Comparison of ENCODE assay signal across 26 mouse cellular contexts in genomic region chr16:39675775-39676174, GRCm38 (mm10).
DNase-seq lines count a peak whose midpoint lies in the region; ATAC-seq and TF ChIP-seq lines count a peak whose summit lies in the region.
"Had no signal": no experiment of that assay in that cellular context is flagged by ENCODE, and none has a peak within 500 bp of the region (broad histone marks: within the 10 kb centered on the region; RNA-seq: fewer than 3 reads in every experiment).

No protein-coding gene starts in this region.

- no peaks in the 10 kb centered on the region for H3K27me3 ChIP-seq in forebrain, embryonic 13.5 days
- no peaks in the 10 kb centered on the region for H3K27me3 ChIP-seq in forebrain, embryonic 10.5 days (ENCODE audit: poor library complexity, severe bottlenecking)
- H3K27me3 ChIP-seq: embryonic facial prominence, embryonic 13.5 days; heart, embryonic 13.5 days; kidney, embryonic 15.5 days; limb, embryonic 12.5 days; midbrain, embryonic 12.5 days had no signal

- WGBS in forebrain, embryonic 13.5 days = 69% methylated on average over 3 of the region's 3 CpGs
- WGBS in forebrain, embryonic 10.5 days = 81% methylated on average over 3 of the region's 3 CpGs

- no peaks in the 10 kb centered on the region for H3K4me1 ChIP-seq in forebrain, embryonic 13.5 days
- no peaks in the 10 kb centered on the region for H3K4me1 ChIP-seq in forebrain, embryonic 10.5 days
- H3K4me1 ChIP-seq: embryonic facial prominence, embryonic 13.5 days; heart, embryonic 13.5 days; kidney, embryonic 15.5 days; limb, embryonic 12.5 days; midbrain, embryonic 12.5 days had no signal

- no peaks in the 10 kb centered on the region for H3K9me3 ChIP-seq in forebrain, embryonic 13.5 days (replicated peaks)
- H3K9me3 ChIP-seq in forebrain, embryonic 10.5 days = no peaks in the 10 kb centered on the region
- H3K9me3 ChIP-seq: embryonic facial prominence, embryonic 13.5 days; heart, embryonic 13.5 days; kidney, embryonic 15.5 days; limb, embryonic 12.5 days; midbrain, embryonic 12.5 days had no signal

- no peak overlapping the region for H3K9ac ChIP-seq in forebrain, embryonic 13.5 days
- H3K9ac ChIP-seq: embryonic facial prominence, embryonic 13.5 days; heart, embryonic 13.5 days; kidney, embryonic 15.5 days; limb, embryonic 12.5 days; liver, postnatal 0 days; midbrain, embryonic 12.5 days had no signal

- no peak overlapping the region for H3K4me2 ChIP-seq in forebrain, embryonic 13.5 days
- H3K4me2 ChIP-seq: embryonic facial prominence, embryonic 13.5 days; heart, embryonic 13.5 days; kidney, embryonic 15.5 days; limb, embryonic 12.5 days; liver, embryonic 11.5 days; midbrain, embryonic 12.5 days had no signal

- TF ChIP-seq CTCF in layer of hippocampus, adult 2 months (conservative IDR thresholded peaks at IDR 0.05) = no peak

- peak; percentile 81; the same call in 1 of the 2 replicates for ATAC-seq in forebrain, embryonic 13.5 days
- ATAC-seq: CD4-positive, CD25-positive, alpha-beta regulatory T cell, adult 4 months; liver, postnatal 0 days had no signal

- no peaks in the 10 kb centered on the region for H3K36me3 ChIP-seq in forebrain, embryonic 13.5 days (ENCODE audit: poor library complexity, severe bottlenecking)
- no peaks in the 10 kb centered on the region for H3K36me3 ChIP-seq in forebrain, embryonic 10.5 days (replicated peaks)
- H3K36me3 ChIP-seq: embryonic facial prominence, embryonic 13.5 days; heart, embryonic 13.5 days; kidney, embryonic 15.5 days; limb, embryonic 12.5 days; midbrain, embryonic 12.5 days had no signal

- no peak for DNase-seq in forebrain, embryonic 10.5 days (ENCODE audit: extremely low spot score, low spot score)
- peak; percentile 14 to 23 for DNase-seq in layer of hippocampus, adult 2 months (ENCODE audit: low spot score in 2 of 2)
- DNase-seq in layer of hippocampus, postnatal 36 days = no peak
- DNase-seq in brain, embryonic 18.5 days (ENCODE audit: low read depth, low spot score) = peak; percentile 49
- peak; percentile 45 for DNase-seq in telencephalon, adult 2 months (ENCODE audit: low read depth, low spot score)
- no peak for DNase-seq in testis, postnatal 14 days (ENCODE audit: low spot score)
- DNase-seq: adrenal gland, postnatal 14 days; cerebellum, adult 11 months; cerebellum, adult 9-11 months; gastrocnemius, postnatal 36 days; heart, adult 2 months; heart, postnatal 14 days; kidney, adult 11 months; kidney, postnatal 36 days; liver, postnatal 0 days; lung, postnatal 10 days; right cerebral cortex, postnatal 4 days had no signal

- no peak overlapping the region for H3K27ac ChIP-seq in forebrain, embryonic 13.5 days
- H3K27ac ChIP-seq in forebrain, embryonic 10.5 days = no peak overlapping the region
- H3K27ac ChIP-seq in layer of hippocampus, adult 2 months = no peak overlapping the region
- H3K27ac ChIP-seq: embryonic facial prominence, embryonic 13.5 days; heart, adult 2 months; heart, embryonic 13.5 days; kidney, embryonic 15.5 days; limb, embryonic 12.5 days; midbrain, embryonic 12.5 days had no signal

- H3K4me3 ChIP-seq in forebrain, embryonic 13.5 days = no peak overlapping the region
- H3K4me3 ChIP-seq in forebrain, embryonic 10.5 days = no peak overlapping the region
- no peak overlapping the region for H3K4me3 ChIP-seq in layer of hippocampus, adult 2 months
- H3K4me3 ChIP-seq: embryonic facial prominence, embryonic 13.5 days; erythroblast, embryonic 14.5 days; heart, adult 2 months; heart, embryonic 13.5 days; kidney, embryonic 15.5 days; limb, embryonic 12.5 days; midbrain, embryonic 12.5 days had no signal

Comparison
In these comparisons a context has a peak if more than half of its experiments do, and no peak if none do; other contexts are left out.
1. DNase-seq: peak in layer of hippocampus, adult 2 months (2 of 2), brain, embryonic 18.5 days (single experiment) and telencephalon, adult 2 months (single experiment); none in forebrain, embryonic 10.5 days (single experiment), layer of hippocampus, postnatal 36 days (0 of 2) and testis, postnatal 14 days (single experiment).